Mouse (Mus musculus) ES-E14 (cell line): ENCODE measurements at regions not wholly inside any gene's neighbourhood (a gene's known extent, or its start where the extent isn't known, plus 50 kb on each side); places are given as distances from the start of the nearest gene placed in this dataset.

Experiments used
- CHD2 ChIP-seq: IDR thresholded peaks from 2 replicates; pipeline ENCODE4 v1.6.1; 2014; ENCODE audit warnings: mild to moderate bottlenecking, low read depth, low read length, inconsistent platforms
- ZC3H11A ChIP-seq: IDR thresholded peaks from 2 replicates; pipeline ENCODE4 v1.6.1; 2012; ENCODE audit warnings: low read depth, mild to moderate bottlenecking, inconsistent platforms, low read length, borderline replicate concordance
- ZNF384 ChIP-seq: IDR thresholded peaks from 2 replicates; pipeline ENCODE4 v1.6.1; 2012; ENCODE audit warnings: low read depth, low read length, inconsistent platforms

DNA sequence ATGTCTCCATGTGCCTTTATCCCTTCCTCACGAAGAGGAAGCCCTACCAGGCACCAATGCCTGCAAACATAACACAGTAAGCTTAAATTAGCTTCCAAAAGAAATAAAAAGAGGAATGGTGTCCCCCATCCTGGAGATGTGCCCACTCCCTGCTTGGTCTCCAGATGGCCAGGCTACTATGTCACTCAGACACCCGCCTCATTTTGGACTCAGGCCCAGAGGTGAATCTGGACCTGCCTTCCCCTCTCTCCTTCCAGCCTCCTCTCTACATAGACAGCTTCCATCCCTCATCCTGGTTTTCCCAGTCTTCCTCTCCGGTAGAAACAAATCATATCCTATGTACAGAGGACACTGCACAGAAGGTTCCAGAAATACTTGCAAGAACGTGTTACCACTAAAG, 237.8 kb upstream of the Mocs1 start:
- no peak for TF ChIP-seq ZNF384
- no peak for TF ChIP-seq ZC3H11A
- no peak for TF ChIP-seq CHD2
